Mouse (Mus musculus) midbrain, postnatal 0 days (tissue): ENCODE measurements around the gene Cd164. TPM values are rescaled to one million over a fixed set of nuclear protein-coding genes. Genes with fewer than 3 reads are reported as not detected.

Source experiments
- ATAC-seq: fragments of 200-750 bp; cut with Nextera tagmentation; 2 replicates; pipeline ENCODE4 v1.8.0; 2017; ENCODE audit warnings: moderate number of reproducible peaks, mild to moderate bottlenecking, moderate TSS enrichment, moderate library complexity; ENCODE audit not compliant: low FRiP score
- DNase-seq: peaks from one replicate; pipeline ENCODE4 v3.0.0-alpha.2; 2015; ENCODE audit warnings: low spot score
- H3K27ac ChIP-seq: fragments of 300-500 bp; sonication (generic); 2 replicates; pipeline ENCODE4 v1.5.1; 2014; ENCODE audit warnings: low read depth, mild to moderate bottlenecking, low read length, mixed read lengths
- H3K27me3 ChIP-seq: fragments of 300-500 bp; sonication (generic); 2 replicates; pipeline ENCODE4 v1.6.1; 2014; ENCODE audit warnings: low read length, control low read depth, mixed read lengths; ENCODE audit not compliant: insufficient read depth
- H3K36me3 ChIP-seq: fragments of 300-500 bp; sonication (generic); 2 replicates; pipeline ENCODE4 v1.6.1; 2014; ENCODE audit warnings: low read length, control low read depth, mixed read lengths; ENCODE audit not compliant: insufficient read depth
- H3K4me1 ChIP-seq: fragments of 300-500 bp; sonication (generic); 2 replicates; pipeline ENCODE4 v1.6.1; 2014; ENCODE audit warnings: mild to moderate bottlenecking, control low read depth, antibody characterized with exemption, low read length, mixed read lengths; ENCODE audit not compliant: insufficient read depth
- H3K4me2 ChIP-seq: fragments of 300-500 bp; sonication (generic); 2 replicates; pipeline ENCODE4 v1.6.1; 2014; ENCODE audit warnings: low read depth, mild to moderate bottlenecking, low read length, mixed read lengths; ENCODE audit not compliant: poor library complexity, severe bottlenecking
- H3K4me3 ChIP-seq: fragments of 300-500 bp; sonication (generic); 2 replicates; pipeline ENCODE4 v1.5.1; 2014; ENCODE audit warnings: low read depth, mild to moderate bottlenecking, low read length, moderate library complexity
- H3K9ac ChIP-seq: fragments of 300-500 bp; sonication (generic); replicated peaks from 2 replicates; pipeline ENCODE4 v1.6.1; 2014; ENCODE audit warnings: mild to moderate bottlenecking, low read length, moderate library complexity, mixed read lengths; ENCODE audit not compliant: poor library complexity, severe bottlenecking
- H3K9me3 ChIP-seq: fragments of 300-500 bp; sonication (generic); 2 replicates; pipeline ENCODE4 v1.6.1; 2016; ENCODE audit warnings: low read length, control low read depth
- CTCF ChIP-seq: IDR thresholded peaks from 2 replicates; pipeline ENCODE4 v1.5.1; 2016; ENCODE audit warnings: antibody characterized with exemption, mild to moderate bottlenecking
- WGBS: fragments of 180-500 bp; shearing (Covaris S2); extraction: QIAGEN DNeasy Blood & Tissue Kit; methylation state at CpG from one replicate; pipeline ENCODE4 v1.1.7; 2014; 5-methylcytosine and 5-hydroxymethylcytosine counted together
- polyA plus RNA-seq: library from polyadenylated mRNA; unstranded; fragments of >200 nt; fragmentation: Nextera tagmentation; extraction: Ambion mirVana; gene quantifications from 2 replicates; pipeline ENCODE4 v1.2.1, GENCODE M21; 2015
- total RNA-seq: library from RNA; depleted of rRNA; stranded (reverse); fragments of >200 nt; gene quantifications from 2 replicates; pipeline ENCODE4 v1.2.3, GENCODE M21; 2014

Gene Cd164
- total and polyA plus RNA-seq, 2 experiments from 2014 or later, result 29.3 to 48.2 TPM

DNA sequence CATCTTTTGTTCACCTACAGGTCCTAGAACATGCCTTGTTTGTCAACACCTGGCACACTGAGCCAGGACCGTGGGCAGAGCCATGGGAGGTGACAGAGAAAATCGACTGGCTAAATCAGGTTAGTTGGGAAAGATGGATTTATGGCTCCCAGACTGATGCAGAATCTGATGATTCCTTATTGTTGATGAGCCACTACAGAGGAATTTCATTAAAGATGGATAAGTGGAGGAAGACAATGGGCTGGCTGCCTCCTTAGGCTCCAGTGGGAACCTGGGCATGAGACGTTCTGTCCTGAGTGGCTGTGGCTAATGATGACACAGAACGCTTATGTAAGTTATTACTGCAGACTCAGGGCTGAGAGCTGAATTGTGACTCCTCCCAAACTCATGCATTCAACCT lies 34.5 kb downstream of the Cd164 start:
- peaks cover 4% of the 10 kb centered on the region; the same call in 1 of the 2 replicates for H3K9me3 ChIP-seq
- no peaks in the 10 kb centered on the region; the same call in 1 of the 2 replicates for H3K4me1 ChIP-seq
- ATAC-seq, result no peak
- no peak for TF ChIP-seq CTCF
- DNase-seq, result no peak
- no peak overlapping the region for H3K4me2 ChIP-seq
- no peaks in the 10 kb centered on the region for H3K27me3 ChIP-seq
- 68% methylated on average over 4 of the region's 4 CpGs for WGBS
- H3K4me3 ChIP-seq, result no peak overlapping the region
- no peak overlapping the region for H3K9ac ChIP-seq
- H3K27ac ChIP-seq, result no peak overlapping the region
- H3K36me3 ChIP-seq, result no peaks in the 10 kb centered on the region

DNA sequence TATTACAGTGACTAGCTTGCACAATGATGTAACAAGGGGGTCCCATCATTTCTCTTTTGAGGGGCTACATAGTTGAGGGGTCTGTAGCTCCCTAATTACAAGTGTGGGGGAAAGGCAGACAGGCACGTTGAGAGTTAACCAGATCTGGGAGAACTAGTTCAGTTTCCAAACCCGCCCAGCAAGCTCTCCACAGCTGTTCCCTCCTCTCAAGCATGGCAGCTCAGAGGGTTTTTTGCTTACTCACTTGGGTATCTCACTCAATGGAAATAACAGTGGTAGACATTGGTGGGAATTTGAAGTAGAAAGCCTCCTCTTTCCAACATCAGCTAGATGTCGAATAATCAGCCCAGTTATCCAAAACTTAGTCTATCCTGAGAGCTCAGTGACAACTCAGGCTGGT lies 35.9 kb downstream of the Cd164 start:
- H3K9ac ChIP-seq, result no peak overlapping the region
- ATAC-seq, result no peak
- no peak overlapping the region for H3K4me2 ChIP-seq
- TF ChIP-seq CTCF, result no peak
- no peaks in the 10 kb centered on the region; the same call in 1 of the 2 replicates for H3K9me3 ChIP-seq
- 92% methylated on average over 3 of the region's 3 CpGs for WGBS
- no peak for DNase-seq
- no peak overlapping the region for H3K4me3 ChIP-seq
- no peaks in the 10 kb centered on the region for H3K36me3 ChIP-seq
- H3K27me3 ChIP-seq, result no peaks in the 10 kb centered on the region
- no peak overlapping the region for H3K27ac ChIP-seq
- no peaks in the 10 kb centered on the region; the same call in 1 of the 2 replicates for H3K4me1 ChIP-seq

DNA sequence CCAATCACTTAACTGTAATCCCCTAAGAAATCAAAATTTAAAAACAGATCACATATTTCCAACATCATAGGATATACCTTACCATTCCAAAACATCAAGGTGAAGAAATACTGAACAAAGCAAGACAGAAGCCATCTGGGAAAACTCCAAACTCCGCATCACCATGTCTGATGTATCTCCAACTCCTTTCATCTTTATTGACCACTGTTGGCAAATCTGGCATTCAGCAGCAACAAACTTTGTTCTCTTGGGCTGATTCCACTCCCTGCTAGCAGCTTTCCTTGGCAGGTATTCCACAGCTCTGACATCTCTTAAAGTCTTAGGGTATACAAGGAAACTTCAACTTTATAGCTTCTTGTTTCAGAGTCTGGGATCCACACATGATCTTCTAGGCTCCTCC lies 39.2 kb downstream of the Cd164 start:
- Histone ChIP-seq H3K4me2 (no peak overlapping the region), H3K9me3 (peaks cover 6% of the 10 kb centered on the region; the same call in 1 of the 2 replicates), H3K4me1 (no peaks in the 10 kb centered on the region), H3K27me3 (no peaks in the 10 kb centered on the region), H3K9ac (no peak overlapping the region), H3K4me3 (no peak overlapping the region), H3K27ac (no peak overlapping the region), H3K36me3 (no peaks in the 10 kb centered on the region)
- ATAC-seq (no peak), DNase-seq (no peak)
- TF ChIP-seq CTCF, result no peak
- 97% methylated on average over 1 of the region's 1 CpGs for WGBS

DNA sequence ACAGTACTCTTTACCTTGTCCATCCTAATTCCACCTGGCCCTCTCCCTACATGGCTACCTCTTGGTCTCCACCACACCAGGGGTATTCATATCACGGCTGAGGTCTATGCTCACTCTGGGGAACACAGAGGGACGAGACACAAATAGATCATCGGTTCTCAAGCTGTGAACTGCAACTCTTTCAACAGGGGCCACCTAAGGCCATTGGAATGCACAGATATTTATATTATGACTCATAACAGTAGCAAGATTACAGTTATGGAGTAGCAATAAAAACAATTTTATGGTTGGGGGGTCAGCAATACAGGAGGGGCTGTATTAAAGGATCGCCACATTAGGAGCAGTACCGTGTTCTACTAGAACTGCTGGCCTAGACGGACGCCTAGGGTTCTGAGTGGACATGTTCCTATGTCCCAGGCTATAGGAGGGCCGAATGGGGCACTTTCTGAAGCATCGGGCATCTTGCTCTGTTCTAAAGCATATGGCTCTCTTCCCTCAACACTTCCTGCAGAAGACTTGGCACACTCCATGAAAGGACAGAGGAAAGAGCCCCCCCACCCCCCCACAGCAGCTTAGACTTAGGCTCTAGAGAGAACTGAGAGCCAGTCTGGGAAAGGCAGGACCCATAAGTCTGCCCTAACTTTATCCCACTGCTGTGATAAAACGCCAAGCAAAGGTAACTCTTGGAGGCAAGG lies 42.6 kb downstream of the Cd164 start:
- Histone ChIP-seq H3K4me2 (no peak overlapping the region), H3K9me3 (peaks cover 6% of the 10 kb centered on the region; the same call in 1 of the 2 replicates), H3K4me1 (no peaks in the 10 kb centered on the region), H3K36me3 (no peaks in the 10 kb centered on the region), H3K4me3 (no peak overlapping the region), H3K9ac (no peak overlapping the region), H3K27ac (no peak overlapping the region), H3K27me3 (no peaks in the 10 kb centered on the region)
- 91% methylated on average over 10 of the region's 10 CpGs for WGBS
- no peak for DNase-seq
- no peak for TF ChIP-seq CTCF
- ATAC-seq, result no peak

DNA sequence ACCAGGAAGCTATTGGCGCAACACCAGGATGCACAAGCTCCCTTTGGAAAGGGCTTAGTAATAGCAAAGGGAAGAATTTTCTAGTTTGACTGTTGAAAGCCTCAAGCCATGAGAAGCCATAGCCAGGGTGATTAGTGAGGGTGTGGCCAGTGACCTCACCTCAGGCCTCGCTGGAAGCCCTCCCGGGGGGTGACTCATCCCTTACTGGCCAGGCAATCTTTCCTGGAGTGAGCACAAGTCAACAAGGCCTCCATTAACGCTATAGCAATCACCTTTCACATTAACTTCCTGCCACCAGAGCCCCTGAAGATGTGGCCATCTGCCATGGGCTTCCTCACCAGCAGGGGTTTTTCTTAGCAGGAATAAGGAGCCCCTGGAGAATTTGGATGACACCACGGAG lies 45.9 kb downstream of the Cd164 start:
- DNase-seq (no peak), ATAC-seq (no peak)
- Histone ChIP-seq H3K4me3 (no peak overlapping the region), H3K27me3 (no peaks in the 10 kb centered on the region), H3K27ac (no peak overlapping the region), H3K4me2 (no peak overlapping the region), H3K4me1 (no peaks in the 10 kb centered on the region), H3K36me3 (no peaks in the 10 kb centered on the region), H3K9ac (no peak overlapping the region), H3K9me3 (0 out of 2 replicates have a peak, but pooled peaks cover 6% of the 10 kb centered on the region)
- 42% methylated on average over 5 of the region's 5 CpGs for WGBS
- no peak for TF ChIP-seq CTCF

DNA sequence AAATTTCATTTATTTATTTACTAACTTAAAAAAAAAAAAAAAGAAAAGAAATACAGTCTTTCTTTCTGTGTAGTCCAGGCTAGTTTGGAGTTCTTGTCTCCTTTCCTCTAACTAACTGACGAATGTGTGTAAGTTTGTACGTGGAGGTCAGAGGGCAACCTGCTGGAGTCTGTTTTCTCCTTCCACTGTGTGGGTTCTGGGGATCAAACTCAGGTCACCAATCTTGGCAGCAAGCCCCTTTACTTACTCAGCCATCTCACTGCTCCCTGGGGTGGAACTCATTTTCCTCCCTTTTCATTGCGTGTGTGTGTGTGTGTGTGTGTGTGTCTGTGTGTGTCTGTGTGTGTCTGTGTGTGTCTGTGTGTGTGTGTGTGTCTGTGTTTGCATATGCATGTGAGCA lies 49.1 kb downstream of the Cd164 start:
- no peaks in the 10 kb centered on the region for H3K9me3 ChIP-seq
- no peak overlapping the region for H3K9ac ChIP-seq
- no peaks in the 10 kb centered on the region for H3K36me3 ChIP-seq
- H3K27ac ChIP-seq, result no peak overlapping the region
- no peak overlapping the region for H3K4me2 ChIP-seq
- ATAC-seq, result no peak
- no peak for DNase-seq
- H3K4me1 ChIP-seq, result no peaks in the 10 kb centered on the region
- no peak overlapping the region for H3K4me3 ChIP-seq
- no peaks in the 10 kb centered on the region for H3K27me3 ChIP-seq
- WGBS, result 56% methylated on average over 3 of the region's 3 CpGs
- no peak for TF ChIP-seq CTCF
